Mouse (Mus musculus) liver, embryonic 16.5 days (tissue): Measurements from ENCODE around the gene Ubxn6. TPM values are rescaled to one million over a fixed set of nuclear protein-coding genes. Genes with fewer than 3 reads are reported as not detected.

Experiments
- ATAC-seq: fragments of 200-750 bp; cut with Nextera tagmentation; 2 replicates; pipeline ENCODE4 v1.8.0; 2017; ENCODE audit warnings: low read depth, mild to moderate bottlenecking, moderate number of reproducible peaks, moderate library complexity
- H3K27ac ChIP-seq: fragments of 300-500 bp; sonication (generic); 2 replicates; pipeline ENCODE4 v1.5.1; 2014; ENCODE audit warnings: mild to moderate bottlenecking, low read length
- H3K27me3 ChIP-seq: fragments of 300-500 bp; sonication (generic); 2 replicates; pipeline ENCODE4 v1.6.1; 2014; ENCODE audit warnings: low read depth, low read length, mixed read lengths; ENCODE audit not compliant: control insufficient read depth, insufficient read depth
- H3K36me3 ChIP-seq: fragments of 300-500 bp; sonication (generic); 2 replicates; pipeline ENCODE4 v1.6.1; 2014; ENCODE audit warnings: mild to moderate bottlenecking; ENCODE audit not compliant: control insufficient read depth, insufficient read depth
- H3K4me1 ChIP-seq: fragments of 300-500 bp; sonication (generic); 2 replicates; pipeline ENCODE4 v1.6.1; 2014; ENCODE audit warnings: low read depth, low read length, mixed read lengths; ENCODE audit not compliant: control insufficient read depth
- H3K4me2 ChIP-seq: fragments of 300-500 bp; sonication (generic); 2 replicates; pipeline ENCODE4 v1.6.1; 2014; ENCODE audit warnings: low read depth, low read length, mixed read lengths
- H3K4me3 ChIP-seq: fragments of 300-500 bp; sonication (generic); 2 replicates; pipeline ENCODE4 v1.5.1; 2014; ENCODE audit warnings: low read depth, mild to moderate bottlenecking, low read length
- H3K9ac ChIP-seq: fragments of 300-500 bp; sonication (generic); 2 replicates; pipeline ENCODE4 v1.6.1; 2014; ENCODE audit warnings: low read depth, low read length
- H3K9me3 ChIP-seq: fragments of 300-500 bp; sonication (generic); replicated peaks from 2 replicates; pipeline ENCODE4 v1.6.1; 2016; ENCODE audit warnings: low read length; ENCODE audit not compliant: control insufficient read depth
- WGBS: fragments of 180-500 bp; shearing (Covaris S2); extraction: QIAGEN DNeasy Blood & Tissue Kit; methylation state at CpG from one replicate; pipeline ENCODE4 v1.1.7; 2014; ENCODE audit not compliant: insufficient replicate concordance; 5-methylcytosine and 5-hydroxymethylcytosine counted together
- polyA plus RNA-seq: library from polyadenylated mRNA; unstranded; fragments of >200 nt; fragmentation: Nextera tagmentation; extraction: Ambion mirVana; gene quantifications from 2 replicates; pipeline ENCODE4 v1.2.1, GENCODE M21; 2015

Ubxn6 gene
- polyA plus RNA-seq, 1 experiment from 2014 or later = 14.1 TPM

- Histone ChIP-seq H3K9ac (no peak overlapping the region), H3K27ac (no peak overlapping the region), H3K4me1 (peaks cover 12% of the 10 kb centered on the region), H3K4me2 (no peak overlapping the region), H3K36me3 (peaks cover 33% of the 10 kb centered on the region), H3K4me3 (no peak overlapping the region), H3K9me3 (no peaks in the 10 kb centered on the region), H3K27me3 (no peaks in the 10 kb centered on the region)
- WGBS = 69% methylated on average over 20 of the region's 20 CpGs
- no peak for ATAC-seq
These were observed 56.3 kb downstream of the Ubxn6 start for GRCm38 (mm10) chr17:56018347-56019131.

DNA sequence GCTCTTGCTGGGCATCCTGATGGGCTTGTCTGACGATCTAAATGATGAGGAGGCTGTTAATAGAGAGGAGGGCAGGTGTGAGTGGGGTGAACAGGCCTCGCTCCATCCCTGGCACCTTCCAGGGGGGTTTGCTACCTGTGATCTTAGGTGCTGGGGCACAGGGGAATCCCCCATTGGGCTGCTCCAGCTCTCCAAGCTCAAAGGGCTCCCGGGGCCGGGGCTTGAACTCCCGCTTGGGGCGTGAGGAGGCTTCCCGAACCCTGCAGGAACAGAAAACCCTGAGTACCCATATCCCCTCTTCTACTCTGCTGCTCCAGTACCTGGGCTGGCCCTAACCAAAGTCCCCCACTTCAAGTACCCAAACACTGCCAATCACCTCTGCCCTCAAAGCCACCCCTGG, 57.0 kb downstream of the Ubxn6 start:
- peaks cover 33% of the 10 kb centered on the region for H3K36me3 ChIP-seq
- 86% methylated on average over 7 of the region's 7 CpGs for WGBS
- no peaks in the 10 kb centered on the region for H3K27me3 ChIP-seq
- no peak overlapping the region for H3K27ac ChIP-seq
- ATAC-seq = no peak
- H3K4me2 ChIP-seq = no peak overlapping the region
- H3K4me3 ChIP-seq = no peak overlapping the region
- H3K4me1 ChIP-seq = peaks cover 8% of the 10 kb centered on the region
- H3K9ac ChIP-seq = no peak overlapping the region
- H3K9me3 ChIP-seq = no peaks in the 10 kb centered on the region

Other genes with a start within 250 kb of the Ubxn6 start
- 2.8 and 2.9 TPM in 2 replicates for gene Zfp119a, start 196.1 kb downstream of the Ubxn6 start, polyA plus RNA-seq
- gene Zfp959, start 182.9 kb downstream of the Ubxn6 start, polyA plus RNA-seq = 6.1 and 7.2 TPM in 2 replicates
- 2.5 and 2.8 TPM in 2 replicates for gene Zfp119b, start 125.5 kb downstream of the Ubxn6 start, polyA plus RNA-seq
- gene Ebi3, start 122.4 kb downstream of the Ubxn6 start, polyA plus RNA-seq = 7.6 and 9.8 TPM in 2 replicates
- gene Yju2, start 115.9 kb downstream of the Ubxn6 start, polyA plus RNA-seq = 7.2 and 7.5 TPM in 2 replicates
- gene Shd, start 104.6 kb downstream of the Ubxn6 start, polyA plus RNA-seq = 0.09 and 0.18 TPM in 2 replicates
- 0.22 and 0.26 TPM in 2 replicates for gene Fsd1, start 88.5 kb downstream of the Ubxn6 start, polyA plus RNA-seq
- gene Stap2, start 69.4 kb downstream of the Ubxn6 start, polyA plus RNA-seq = 3.5 and 4.5 TPM in 2 replicates
- 14.9 and 16.2 TPM in 2 replicates for gene Mpnd, start 69.3 kb downstream of the Ubxn6 start, polyA plus RNA-seq
- gene Sh3gl1, start 38.4 kb downstream of the Ubxn6 start, polyA plus RNA-seq = 44.9 and 46.0 TPM in 2 replicates
- gene Chaf1a, start 34.6 kb downstream of the Ubxn6 start, polyA plus RNA-seq = 14.5 TPM in 2 replicates
- 36.1 and 37.2 TPM in 2 replicates for gene Hdgfl2, start 4.6 kb upstream of the Ubxn6 start, polyA plus RNA-seq
- 0.05 and 0.13 TPM in 2 replicates for gene Plin4, start 34.8 kb upstream of the Ubxn6 start, polyA plus RNA-seq
- 5.2 and 9.7 TPM in 2 replicates for gene Plin5, start 42.6 kb upstream of the Ubxn6 start, polyA plus RNA-seq
- gene Lrg1, start 47.0 kb upstream of the Ubxn6 start, polyA plus RNA-seq = 4.3 and 6.2 TPM in 2 replicates
- 0.81 and 1.3 TPM in 2 replicates for gene Sema6b, start 65.3 kb upstream of the Ubxn6 start, polyA plus RNA-seq
- gene Tnfaip8l1, start 87.4 kb upstream of the Ubxn6 start, polyA plus RNA-seq = 3.4 and 4.1 TPM in 2 replicates
- gene Mydgf, start 108.9 kb upstream of the Ubxn6 start, polyA plus RNA-seq = 56.2 and 56.4 TPM in 2 replicates
- gene Dpp9, start 143.9 kb upstream of the Ubxn6 start, polyA plus RNA-seq = 19.9 and 23.5 TPM in 2 replicates
- gene Fem1a, start 181.8 kb upstream of the Ubxn6 start, polyA plus RNA-seq = 5.2 and 5.7 TPM in 2 replicates
- 3.4 and 4.2 TPM in 2 replicates for gene Ticam1, start 201.8 kb upstream of the Ubxn6 start, polyA plus RNA-seq
- 35.9 and 37.6 TPM in 2 replicates for gene Plin3, start 217.8 kb upstream of the Ubxn6 start, polyA plus RNA-seq
- not detected in 2 replicates for gene Arrdc5, start 225.3 kb upstream of the Ubxn6 start, polyA plus RNA-seq
- gene Uhrf1, start 228.3 kb upstream of the Ubxn6 start, polyA plus RNA-seq = 86.0 and 89.7 TPM in 2 replicates